Mouse (Mus musculus) thymus, postnatal 25 days (tissue): Measurements from ENCODE around the gene Myo15b.

Experiments
- DNase-seq: peaks from one replicate; pipeline ENCODE4 v3.0.0; 2022

Gene Myo15b

GRCm38 (mm10) chr11:115858354-115858753 lies at the start of gene Myo15b:
Gene Myo15b (plus strand): TSS chr11:115858406.
- no peak for DNase-seq

DNA sequence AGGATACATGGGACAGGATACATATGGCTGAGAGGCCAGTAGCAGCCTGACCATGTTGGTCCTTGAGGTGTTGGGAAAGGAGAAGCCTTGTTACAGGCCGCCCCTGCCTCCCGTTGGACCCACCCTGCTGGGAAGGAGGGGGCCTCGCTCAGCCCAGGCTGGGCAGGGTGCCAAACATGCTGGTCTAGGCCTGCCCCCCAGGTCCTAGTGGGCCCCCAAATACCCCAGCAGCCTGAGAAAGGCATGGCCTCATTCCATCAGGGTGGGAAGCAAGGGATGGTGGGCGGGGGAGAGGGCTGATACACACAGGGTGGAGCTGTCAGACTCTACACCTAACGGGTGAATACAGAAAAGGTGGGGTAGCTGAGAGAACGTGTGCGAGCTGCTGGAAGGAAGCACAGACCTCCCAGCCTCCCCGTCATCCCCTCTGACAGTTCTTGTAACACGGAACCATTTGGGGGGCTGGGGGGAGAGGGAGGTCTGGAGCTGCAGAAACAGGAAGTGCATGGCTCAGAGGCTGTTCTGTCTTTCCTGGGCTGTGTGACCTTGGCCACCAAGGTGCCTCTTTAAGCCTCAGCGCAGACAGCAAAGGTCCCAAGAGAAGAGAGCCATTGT lies 49.4 kb upstream of the Myo15b start:
- DNase-seq, result no peak

- DNase-seq, result no peak
These were observed 48.9 kb upstream of the Myo15b start for GRCm38 (mm10) chr11:115809311-115809781.

GRCm38 (mm10) chr11:115810377-115810776 lies 47.8 kb upstream of the Myo15b start:
- no peak for DNase-seq

- DNase-seq, result no peak
These were observed 46.7 kb upstream of the Myo15b start for GRCm38 (mm10) chr11:115811381-115812093.

GRCm38 (mm10) chr11:115812095-115812494 lies 46.1 kb upstream of the Myo15b start:
- no peak for DNase-seq

- DNase-seq, result no peak
These were observed 45.4 kb upstream of the Myo15b start for GRCm38 (mm10) chr11:115812533-115813420.

DNA sequence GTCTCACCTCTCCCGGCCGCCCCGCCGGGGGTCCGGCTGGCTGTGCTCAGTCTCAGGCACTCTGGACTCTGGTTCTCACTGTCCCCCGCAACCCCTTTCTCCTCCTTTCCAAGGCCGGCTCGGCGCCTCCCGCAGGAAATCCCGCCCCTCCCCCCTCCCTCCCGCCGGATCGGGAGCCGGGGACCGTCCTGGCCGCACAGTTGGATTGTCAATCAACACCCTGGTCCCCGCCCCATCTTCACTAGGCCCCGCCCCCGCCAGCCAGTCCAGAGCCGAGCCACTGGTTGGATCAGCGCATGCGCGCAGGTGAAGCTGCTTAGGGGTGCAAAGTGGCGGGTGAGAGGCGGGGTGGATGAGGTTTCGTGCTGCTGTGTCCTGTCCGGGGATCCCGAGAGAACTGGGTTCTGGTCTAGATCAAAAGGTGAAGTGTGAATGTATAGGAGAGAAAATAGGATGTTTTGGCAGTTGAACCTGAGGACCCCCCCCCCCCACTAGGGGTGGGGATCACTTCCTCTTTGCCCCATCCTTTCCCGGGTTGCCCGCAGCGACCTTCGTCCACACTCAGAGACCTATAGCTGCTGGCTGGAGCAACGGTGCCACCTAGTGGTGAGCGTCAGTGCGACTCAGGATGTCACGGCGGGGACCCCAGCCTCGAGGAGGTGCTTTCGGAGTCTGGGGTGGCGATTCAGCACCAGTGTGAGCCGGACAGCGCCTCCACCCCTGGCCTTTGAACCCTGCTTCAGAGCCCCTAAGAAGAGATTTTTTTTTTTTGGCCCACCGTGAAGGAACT lies 44.5 kb upstream of the Myo15b start, which contains the start of gene Caskin2:
Gene Caskin2, minus strand, starts transcription at position 133 of the 790 bp plus-strand sequence.
- DNase-seq, result peak; percentile 98

DNA sequence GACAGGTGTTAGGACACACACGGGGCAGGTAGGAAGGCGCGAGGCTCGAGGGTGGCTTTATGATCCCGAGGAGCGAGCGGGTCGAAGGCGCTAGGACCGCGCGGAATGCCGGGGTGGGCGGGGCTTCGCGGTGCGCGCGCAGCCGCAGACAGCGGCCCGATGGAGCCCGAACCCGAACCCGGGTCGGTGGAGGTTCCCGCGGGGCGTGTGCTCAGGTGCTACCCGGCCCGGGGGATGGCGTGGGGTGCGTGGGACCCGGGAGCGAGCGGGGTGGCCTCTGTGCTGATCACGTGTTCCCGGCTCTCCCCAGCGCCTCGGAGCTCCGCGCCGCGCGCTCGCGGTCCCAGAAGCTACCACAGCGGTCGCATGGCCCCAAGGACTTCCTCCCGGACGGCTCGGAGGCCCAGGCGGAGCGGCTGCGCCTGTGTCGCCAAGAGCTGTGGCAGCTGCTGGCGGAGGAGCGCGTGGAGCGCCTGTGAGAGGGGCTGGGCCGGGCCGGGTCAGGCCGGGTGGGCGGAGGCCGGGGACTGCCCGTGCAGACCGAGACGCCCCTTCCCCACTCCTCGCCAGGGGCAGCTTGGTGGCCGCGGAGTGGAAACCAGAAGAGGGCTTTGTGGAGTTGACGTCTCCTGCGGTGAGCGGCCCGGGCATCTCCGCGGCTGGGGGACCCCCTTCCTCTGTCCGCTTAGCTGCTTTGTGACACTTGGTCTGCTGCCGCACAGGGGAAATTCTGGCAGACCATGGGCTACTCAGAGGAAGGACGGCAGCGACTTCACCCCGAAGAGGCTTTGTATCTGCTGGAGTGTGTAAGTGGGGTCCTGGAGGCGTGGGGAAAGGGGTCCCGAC lies 43.4 kb upstream of the Myo15b start, which contains the start of gene Tsen54:
Gene Tsen54, plus strand, starts transcription at position 120 of the 846 bp plus-strand sequence.
- DNase-seq, result peak; percentile 84

DNA sequence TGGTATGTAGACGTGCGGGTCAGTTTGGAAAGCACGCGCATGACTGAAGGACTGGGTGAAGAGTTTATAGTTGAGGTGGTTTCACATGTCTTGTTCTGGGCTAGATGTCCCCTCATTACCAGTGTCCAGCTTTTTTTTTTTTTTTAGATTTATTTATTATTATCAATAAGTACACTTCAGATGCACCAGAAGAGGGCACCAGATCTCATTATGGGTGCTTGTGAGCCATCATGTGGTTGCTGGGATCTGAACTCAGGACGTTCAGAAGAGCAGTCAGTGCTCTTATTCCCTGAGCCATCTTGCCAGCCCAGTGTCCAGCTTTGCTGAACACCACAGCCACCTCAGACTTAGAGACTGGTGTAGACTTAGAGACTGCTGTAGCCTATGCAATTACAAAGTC lies 40.9 kb upstream of the Myo15b start:
- DNase-seq, result no peak

- DNase-seq, result no peak
These were observed 38.1 kb upstream of the Myo15b start for GRCm38 (mm10) chr11:115819915-115820623.

DNA sequence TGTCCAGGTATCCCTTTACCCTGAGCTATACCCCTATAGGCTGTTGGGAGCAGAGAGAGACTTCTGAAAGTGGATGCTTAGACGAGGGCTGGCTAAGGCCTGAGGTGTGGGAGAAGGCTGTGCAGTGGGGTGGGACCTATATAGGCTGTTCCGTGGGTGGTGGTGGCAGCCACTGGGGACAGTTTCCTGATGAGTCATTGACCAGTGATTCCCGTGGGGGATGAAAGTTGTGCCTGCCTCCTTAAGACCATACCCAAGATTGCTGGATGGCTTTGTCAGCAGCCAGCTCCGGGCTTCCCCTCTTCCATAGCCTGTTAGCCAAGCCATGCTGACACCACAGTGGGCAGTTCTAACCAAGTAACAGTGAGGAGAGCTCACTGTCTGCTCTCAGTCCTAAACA lies 37.2 kb upstream of the Myo15b start:
- DNase-seq, result no peak

DNA sequence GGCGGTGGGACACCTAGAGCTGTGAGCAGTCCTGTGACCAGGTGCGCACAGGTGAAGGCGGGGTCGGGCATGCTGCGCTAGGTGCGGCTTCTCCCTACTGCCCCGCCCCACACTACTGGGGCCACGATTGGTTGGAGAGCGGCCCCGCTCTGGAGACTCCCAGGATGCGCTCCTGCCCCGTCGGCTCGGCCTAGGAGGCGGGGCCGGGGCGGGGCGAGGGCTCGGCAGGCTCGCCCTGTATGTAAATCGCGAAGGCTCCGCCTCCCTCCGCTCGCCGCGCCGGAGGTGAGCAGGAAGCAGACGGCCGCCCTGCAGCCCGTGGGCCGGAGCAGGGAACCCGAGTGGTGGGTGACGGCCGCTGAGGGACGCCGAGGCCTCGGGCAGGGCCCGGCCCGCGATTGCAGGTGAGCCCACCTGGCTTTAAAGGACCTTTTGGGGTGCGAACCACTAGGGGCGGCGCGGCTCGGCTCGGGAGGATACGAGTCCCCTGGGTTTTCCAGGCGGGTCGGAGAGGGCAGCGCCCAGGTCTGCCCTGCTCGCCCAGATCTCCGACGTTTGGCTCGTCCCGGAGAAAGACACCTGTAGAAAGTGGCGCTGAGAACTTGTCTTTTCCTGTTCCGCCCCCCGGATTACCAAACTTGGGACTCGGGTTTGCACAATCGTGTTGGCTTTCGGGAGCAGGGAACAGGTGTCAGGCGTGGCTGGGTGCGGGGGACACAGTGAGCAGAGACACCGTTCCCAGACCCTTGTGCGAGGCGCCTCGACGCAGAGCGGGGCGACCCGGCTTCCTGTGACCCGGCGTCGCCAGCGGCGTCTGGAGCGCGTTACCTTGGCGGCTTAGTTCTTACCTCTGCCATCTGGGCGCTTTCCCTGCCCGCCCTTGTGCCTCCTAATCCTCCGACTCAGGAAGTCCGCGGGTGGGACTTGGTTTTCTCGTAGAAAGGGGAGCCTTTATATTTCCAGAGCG lies 34.1 kb upstream of the Myo15b start, which contains the start of gene Llgl2:
Gene Llgl2, plus strand, starts transcription at position 276 of the 967 bp plus-strand sequence.
- peak; percentile 86 for DNase-seq

- no peak for DNase-seq
These were observed 33.4 kb upstream of the Myo15b start for GRCm38 (mm10) chr11:115824813-115825212.

DNA sequence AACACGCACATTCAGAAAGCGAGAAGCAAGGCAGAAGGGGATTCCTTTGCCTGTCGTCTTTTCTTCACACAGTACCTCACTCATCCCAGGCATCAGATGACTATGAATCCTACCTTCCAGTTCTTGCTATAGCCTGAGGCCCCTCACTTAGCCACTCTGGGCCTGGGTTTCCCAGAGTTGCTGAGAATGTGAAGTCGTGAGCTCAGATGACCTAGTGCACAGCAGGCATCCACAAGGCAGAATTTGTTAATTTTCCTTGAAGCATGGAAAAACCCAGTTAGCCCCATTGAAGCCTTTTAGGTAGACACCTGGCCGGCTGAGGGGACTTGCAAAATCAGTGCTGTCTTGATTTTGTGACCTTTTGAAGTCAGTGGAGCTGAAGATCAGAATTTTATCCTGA lies 31.7 kb upstream of the Myo15b start:
- no peak for DNase-seq

DNA sequence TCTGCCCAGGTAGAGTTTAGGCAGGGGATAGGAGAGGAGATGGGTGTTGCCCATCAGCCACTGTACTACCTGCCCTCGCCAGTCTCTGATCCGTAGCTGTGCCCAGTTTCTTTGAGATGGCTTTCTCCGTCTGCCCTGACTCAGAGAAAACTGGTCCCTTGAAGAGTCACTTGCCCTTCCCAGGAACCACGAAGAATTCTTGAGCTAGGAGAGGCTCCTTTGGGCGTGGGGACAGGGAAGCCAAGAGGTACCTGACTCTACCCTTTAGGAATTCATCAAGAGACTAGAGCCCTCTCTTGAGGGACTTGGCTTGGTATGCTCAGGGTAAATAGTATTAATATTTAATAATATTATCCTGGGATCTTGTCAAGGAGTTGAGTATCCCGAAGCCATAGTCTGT lies 30.6 kb upstream of the Myo15b start:
- no peak for DNase-seq

DNA sequence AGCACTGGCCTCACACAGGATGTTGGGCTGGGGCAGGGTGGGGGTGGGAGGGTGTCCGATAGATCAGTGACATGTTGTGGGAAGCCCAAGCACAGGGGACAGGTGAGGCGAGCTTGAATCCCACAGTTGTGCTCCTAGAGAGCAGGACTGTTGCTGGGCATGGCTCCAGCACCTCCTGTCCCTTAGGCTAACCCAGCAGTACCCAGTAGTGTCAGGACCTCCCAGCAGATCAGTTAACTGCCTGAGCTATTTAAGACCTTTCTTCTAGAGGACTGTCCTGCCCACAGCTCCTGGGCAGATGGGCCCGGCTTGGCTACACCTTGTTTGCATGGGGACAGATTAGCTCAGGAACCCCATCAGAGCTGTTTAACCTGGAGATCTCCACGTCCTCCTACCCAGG lies 29.2 kb upstream of the Myo15b start:
- no peak for DNase-seq

- DNase-seq, result no peak
These were observed 27.5 kb upstream of the Myo15b start for GRCm38 (mm10) chr11:115830550-115831325.

DNA sequence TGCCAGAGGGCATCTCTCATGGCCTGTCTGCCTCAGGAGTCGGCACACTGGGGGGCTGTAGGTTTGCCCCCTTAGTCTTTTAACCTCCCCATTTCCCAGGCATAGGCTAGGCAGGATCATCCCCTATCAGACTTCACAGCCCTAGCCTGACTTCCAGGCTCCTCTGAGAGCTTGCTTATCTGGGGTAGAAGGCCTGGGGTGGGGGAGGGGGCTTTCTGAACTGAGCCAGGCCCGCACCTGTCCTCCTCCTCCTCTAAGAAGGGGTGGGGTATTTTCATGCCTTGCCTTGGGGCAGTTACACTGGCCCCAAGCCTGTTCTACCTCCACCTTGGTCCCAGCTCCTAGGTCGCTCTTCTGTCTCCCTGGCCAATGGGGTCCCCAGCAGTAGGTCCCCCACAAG lies 26.7 kb upstream of the Myo15b start:
- no peak for DNase-seq
